Mouse (Mus musculus) spleen, adult 2 months (tissue): ENCODE results near the gene Mfap4. TPM values are rescaled to one million over a fixed set of nuclear protein-coding genes. Genes with fewer than 3 reads are reported as not detected.

Experiments used
- DNase-seq, 2 experiments: peaks; one replicate each; pipeline versions ENCODE4 v3.0.0 to v3.0.0-alpha.2; 2012 to 2021; ENCODE audit warnings: low spot score in 2 of 2, low read depth in 1 of 2
- H3K27ac ChIP-seq: fragments of 200-500 bp; 2 replicates; pipeline ENCODE4 v1.5.1; 2012; ENCODE audit warnings: low read length, inconsistent platforms; ENCODE audit not compliant: insufficient read depth
- H3K27me3 ChIP-seq: fragments of 200-500 bp; 2 replicates; pipeline ENCODE4 v1.6.1; 2012; ENCODE audit warnings: mild to moderate bottlenecking, moderate library complexity, low read length, inconsistent platforms; ENCODE audit not compliant: control insufficient read depth, insufficient read depth
- H3K36me3 ChIP-seq: fragments of 200-500 bp; 2 replicates; pipeline ENCODE4 v1.6.1; 2012; ENCODE audit warnings: mild to moderate bottlenecking, low read length, inconsistent platforms; ENCODE audit not compliant: control insufficient read depth, insufficient read depth
- H3K4me1 ChIP-seq: fragments of 200-500 bp; 2 replicates; pipeline ENCODE4 v1.6.1; 2011; ENCODE audit warnings: inconsistent platforms; ENCODE audit not compliant: control insufficient read depth, insufficient read depth, insufficient read length
- H3K4me3 ChIP-seq: fragments of 200-500 bp; 2 replicates; pipeline ENCODE4 v1.5.1; 2011; ENCODE audit warnings: mild to moderate bottlenecking, inconsistent platforms; ENCODE audit not compliant: insufficient read depth, insufficient read length; ENCODE audit errors: extremely low read depth
- CTCF ChIP-seq: fragments of 200-500 bp; IDR thresholded peaks from 2 replicates; pipeline ENCODE4 v1.5.1; 2011; ENCODE audit warnings: mild to moderate bottlenecking, inconsistent platforms; ENCODE audit not compliant: insufficient read depth, insufficient read length, insufficient replicate concordance; ENCODE audit errors: extremely low read depth
- POLR2A ChIP-seq: fragments of 200-500 bp; IDR thresholded peaks from 2 replicates; pipeline ENCODE4 v1.6.1; 2011; ENCODE audit warnings: low read depth, low read length, inconsistent platforms
- WGBS: fragments of 180-500 bp; shearing (Covaris S2); methylation state at CpG from one replicate; pipeline ENCODE4 v1.1.7; 2018; 5-methylcytosine and 5-hydroxymethylcytosine counted together
- polyA plus RNA-seq: library from polyadenylated mRNA; depleted of rRNA; stranded (reverse); fragments of >200 nt; gene quantifications from 2 replicates; pipeline ENCODE4 v1.2.3, GENCODE M21; 2012

Mfap4 gene
- polyA plus RNA-seq, 1 experiment: 31.2 TPM

- H3K36me3 ChIP-seq: no peaks in the 10 kb centered on the region
- H3K27ac ChIP-seq: no peak overlapping the region
- no peaks in the 10 kb centered on the region for H3K27me3 ChIP-seq
- DNase-seq: no peak
- H3K4me1 ChIP-seq: no peaks in the 10 kb centered on the region
- TF ChIP-seq CTCF (no peak), POLR2A (no peak)
- no peak overlapping the region for H3K4me3 ChIP-seq
Observed at GRCm38 (mm10) chr11:61470880-61471279, 14.4 kb upstream of the Mfap4 start.

DNA sequence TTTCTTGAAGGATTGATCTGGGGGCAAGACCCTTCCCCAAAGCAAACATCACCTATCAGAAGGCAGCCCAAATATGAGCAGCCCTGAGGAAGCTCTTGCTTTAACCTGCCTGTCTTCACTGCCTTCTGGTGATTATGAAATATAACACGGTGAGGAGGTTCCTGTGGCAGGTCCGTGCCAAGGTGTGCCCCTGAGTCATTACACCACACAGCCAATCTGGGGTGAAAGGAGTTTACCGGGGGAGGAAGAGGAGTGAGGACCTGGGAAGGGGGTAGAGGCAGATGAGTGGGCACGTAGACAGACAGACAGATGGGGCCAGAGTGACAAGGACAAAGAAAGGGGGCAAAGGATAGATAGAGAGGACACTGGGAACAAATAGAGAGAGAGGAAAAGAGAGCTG is 11.6 kb upstream of the Mfap4 start:
- H3K36me3 ChIP-seq: no peaks in the 10 kb centered on the region
- no peaks in the 10 kb centered on the region for H3K27me3 ChIP-seq
- WGBS: 62% methylated on average over 4 of the region's 4 CpGs
- no peak overlapping the region for H3K27ac ChIP-seq
- no peak for DNase-seq
- TF ChIP-seq CTCF (no peak), POLR2A (no peak)
- H3K4me1 ChIP-seq: no peaks in the 10 kb centered on the region
- no peak overlapping the region for H3K4me3 ChIP-seq

- no peaks in the 10 kb centered on the region for H3K27me3 ChIP-seq
- no peak overlapping the region for H3K4me3 ChIP-seq
- no peak overlapping the region for H3K27ac ChIP-seq
- no peaks in the 10 kb centered on the region for H3K4me1 ChIP-seq
- TF ChIP-seq POLR2A: no peak
- no peak for TF ChIP-seq CTCF
- no peaks in the 10 kb centered on the region for H3K36me3 ChIP-seq
- 60% methylated on average over 12 of the region's 12 CpGs for WGBS
- DNase-seq: no peak
Observed at GRCm38 (mm10) chr11:61476786-61477382, 8.3 kb upstream of the Mfap4 start.

- no peak for DNase-seq
- Histone ChIP-seq H3K4me1 (no peaks in the 10 kb centered on the region), H3K27me3 (no peaks in the 10 kb centered on the region), H3K27ac (no peak overlapping the region), H3K4me3 (no peak overlapping the region), H3K36me3 (no peaks in the 10 kb centered on the region)
- 84% methylated on average over 17 of the region's 17 CpGs for WGBS
- TF ChIP-seq CTCF (no peak), POLR2A (no peak)
Observed at GRCm38 (mm10) chr11:61477566-61478508, 7.4 kb upstream of the Mfap4 start.

DNA sequence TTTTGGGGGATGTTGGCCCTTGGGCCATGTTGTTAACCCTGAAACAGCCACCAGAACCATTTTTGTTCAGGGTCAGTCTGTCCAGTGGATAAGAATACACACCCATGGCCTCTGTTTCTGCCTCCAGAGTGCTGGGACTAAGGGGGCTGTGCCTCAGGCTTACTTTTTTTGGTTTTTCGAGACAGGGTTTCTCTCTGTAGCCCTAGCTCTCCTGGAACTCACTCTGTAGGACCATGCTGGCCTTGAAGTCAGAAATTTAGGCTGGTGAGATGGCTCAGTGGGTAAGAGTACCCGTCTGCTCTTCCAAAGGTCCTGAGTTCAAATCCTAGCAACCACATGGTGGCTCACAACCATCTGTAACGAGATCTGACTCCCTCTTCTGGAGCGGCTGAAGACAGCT is 6.4 kb upstream of the Mfap4 start:
- Histone ChIP-seq H3K4me1 (no peaks in the 10 kb centered on the region), H3K27me3 (no peaks in the 10 kb centered on the region), H3K27ac (no peak overlapping the region), H3K4me3 (no peak overlapping the region), H3K36me3 (no peaks in the 10 kb centered on the region)
- TF ChIP-seq POLR2A (no peak), CTCF (no peak)
- no peak for DNase-seq
- 87% methylated on average over 4 of the region's 4 CpGs for WGBS

DNA sequence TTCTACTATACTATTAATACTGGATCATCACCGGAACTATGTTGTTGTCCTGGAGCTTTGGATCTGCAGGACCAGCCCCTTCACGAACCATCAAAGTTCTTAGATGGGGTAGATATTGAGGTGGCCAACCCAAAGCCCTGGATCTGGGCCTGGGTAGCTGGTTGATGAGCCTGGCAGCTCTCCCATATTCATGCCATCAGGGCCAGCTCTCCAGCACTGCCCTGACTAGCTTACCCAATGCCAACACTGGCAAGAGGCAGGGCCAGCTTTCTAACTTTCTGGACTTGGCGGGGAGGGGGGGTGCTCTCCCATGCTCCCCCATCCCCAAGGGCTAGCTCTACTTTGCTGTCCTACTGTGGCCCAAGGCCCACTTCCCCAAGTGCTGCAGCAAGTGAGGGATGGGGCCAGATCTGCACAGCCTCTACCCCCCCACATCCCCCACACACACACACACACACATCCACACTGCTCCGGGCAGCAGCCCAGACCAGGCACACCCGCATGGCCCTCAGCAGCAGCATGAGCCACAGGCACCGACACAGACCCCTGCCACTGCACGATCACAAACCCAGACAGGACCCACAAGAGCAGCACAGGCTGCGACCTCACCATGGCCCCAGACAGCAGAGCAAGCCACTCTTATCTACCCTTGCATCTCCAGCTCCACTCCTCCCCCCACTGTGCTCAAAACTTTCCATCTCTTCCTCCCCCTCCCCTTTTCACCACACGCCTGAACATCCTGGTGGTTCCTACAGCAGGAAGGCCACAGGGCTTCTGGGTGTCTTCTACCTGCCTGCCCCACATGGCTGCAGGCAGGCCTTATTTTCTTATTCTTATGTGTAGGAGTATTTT is 3.8 kb upstream of the Mfap4 start:
- Histone ChIP-seq H3K27ac (no peak overlapping the region), H3K4me3 (no peak overlapping the region), H3K4me1 (no peaks in the 10 kb centered on the region), H3K36me3 (no peaks in the 10 kb centered on the region), H3K27me3 (no peaks in the 10 kb centered on the region)
- TF ChIP-seq POLR2A: no peak
- TF ChIP-seq CTCF: no peak
- WGBS: 51% methylated on average over 9 of the region's 9 CpGs
- DNase-seq: no peak
